In the genomic region with DNA sequence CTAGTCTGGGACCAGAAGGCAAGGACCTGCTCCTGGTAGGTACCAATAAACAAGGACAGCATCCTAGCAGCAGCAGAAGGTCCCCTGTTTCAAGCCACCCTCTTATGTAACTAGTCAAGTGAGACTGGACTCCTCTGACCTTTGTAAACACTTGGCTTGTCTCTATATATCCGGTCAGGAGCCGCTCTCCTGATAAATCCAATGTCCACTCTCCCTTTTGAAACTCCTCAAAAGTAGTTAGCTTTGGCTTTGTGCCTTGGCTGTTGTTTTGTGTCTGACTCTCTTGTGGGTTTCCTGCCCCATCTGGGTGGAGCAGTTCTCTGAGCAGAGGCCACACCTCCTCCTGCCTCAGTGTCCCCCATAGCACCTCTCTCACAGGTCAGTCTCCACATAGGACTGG, we compare ENCODE assay signal across 8 mouse cellular contexts. TPM values are rescaled to one million over a fixed set of nuclear protein-coding genes. Genes with fewer than 3 reads are reported as not detected.
DNase-seq lines count a peak whose midpoint lies in the region; ATAC-seq lines count a peak whose summit lies in the region.

No protein-coding gene starts in this region.

- no peak for DNase-seq in neural tube, embryonic 10.5 days (ENCODE audit: extremely low spot score, low spot score)
- no peak for DNase-seq in urinary bladder, adult 18-20 months (ENCODE audit: low spot score in 2 of 2)
- no peak for DNase-seq in frontal cortex, postnatal 36 days (ENCODE audit: low spot score in 2 of 2)

- no peaks in the 10 kb centered on the region; the same call in 1 of the 2 replicates for H3K9me3 ChIP-seq in neural tube, embryonic 12.5 days
- peaks cover 7% of the 10 kb centered on the region for H3K9me3 ChIP-seq in heart, embryonic 16.5 days (replicated peaks; ENCODE audit: control insufficient read depth, low read length)
- peaks cover 9% of the 10 kb centered on the region; the same call in 1 of the 2 replicates for H3K9me3 ChIP-seq in limb, embryonic 12.5 days
- no peaks in the 10 kb centered on the region for H3K9me3 ChIP-seq in stomach, embryonic 16.5 days (replicated peaks; ENCODE audit: control insufficient read depth, low read length)

- H3K9ac ChIP-seq in neural tube, embryonic 12.5 days = no peak overlapping the region
- H3K9ac ChIP-seq in heart, embryonic 16.5 days (ENCODE audit: low read length) = peak overlapping the region; percentile 46; the same call in 1 of the 2 replicates
- H3K9ac ChIP-seq in limb, embryonic 12.5 days (replicated peaks) = 0 out of 2 replicates have a peak overlapping the region, but pooled peaks have one; percentile 8
- H3K9ac ChIP-seq in stomach, embryonic 16.5 days (ENCODE audit: low read length) = 0 out of 2 replicates have a peak overlapping the region, but pooled peaks have one; percentile 12

- 0 out of 2 replicates have a peak, but pooled peaks cover 6% of the 10 kb centered on the region for H3K36me3 ChIP-seq in neural tube, embryonic 12.5 days
- H3K36me3 ChIP-seq in heart, embryonic 16.5 days (ENCODE audit: control insufficient read depth, insufficient read depth) = no peaks in the 10 kb centered on the region
- H3K36me3 ChIP-seq in limb, embryonic 12.5 days = no peaks in the 10 kb centered on the region; the same call in 1 of the 2 replicates
- no peaks in the 10 kb centered on the region for H3K36me3 ChIP-seq in stomach, embryonic 16.5 days (ENCODE audit: control insufficient read depth, insufficient read depth, low read length)

- H3K27me3 ChIP-seq in neural tube, embryonic 12.5 days (replicated peaks) = peaks cover 30% of the 10 kb centered on the region
- H3K27me3 ChIP-seq in heart, embryonic 16.5 days (ENCODE audit: control insufficient read depth, insufficient read depth, low read length) = peaks cover 21% of the 10 kb centered on the region
- H3K27me3 ChIP-seq in limb, embryonic 12.5 days = peaks cover 30% of the 10 kb centered on the region
- H3K27me3 ChIP-seq in stomach, embryonic 16.5 days (ENCODE audit: control insufficient read depth, insufficient read depth, low read length) = peaks cover 4% of the 10 kb centered on the region

- peaks cover 25% of the 10 kb centered on the region for H3K4me1 ChIP-seq in neural tube, embryonic 12.5 days
- H3K4me1 ChIP-seq in heart, embryonic 16.5 days (ENCODE audit: control insufficient read depth, insufficient read depth, low read length) = peaks cover 32% of the 10 kb centered on the region
- H3K4me1 ChIP-seq in limb, embryonic 12.5 days (replicated peaks) = peaks cover 22% of the 10 kb centered on the region
- peaks cover 22% of the 10 kb centered on the region for H3K4me1 ChIP-seq in stomach, embryonic 16.5 days (ENCODE audit: control insufficient read depth, insufficient read depth, low read length)

- no peak overlapping the region for H3K27ac ChIP-seq in neural tube, embryonic 12.5 days
- H3K27ac ChIP-seq in heart, embryonic 16.5 days (ENCODE audit: low read length) = peak overlapping the region; percentile 93
- peak overlapping the region; percentile 56; the same call in 1 of the 2 replicates for H3K27ac ChIP-seq in limb, embryonic 12.5 days
- H3K27ac ChIP-seq in stomach, embryonic 16.5 days (ENCODE audit: low read length) = peak overlapping the region; percentile 92

- 0 out of 2 replicates have a peak, but pooled peaks have one; percentile 21 for ATAC-seq in neural tube, embryonic 12.5 days (ENCODE audit: low FRiP score, low read depth)
- peak; percentile 25 for ATAC-seq in heart, embryonic 16.5 days (replicated peaks; ENCODE audit: extremely low read depth, insufficient read depth, low FRiP score)
- no peak for ATAC-seq in limb, embryonic 12.5 days (ENCODE audit: insufficient number of reproducible peaks, insufficient read depth, low FRiP score, low TSS enrichment, low read depth)
- no peak for ATAC-seq in stomach, embryonic 16.5 days (ENCODE audit: insufficient read depth, low FRiP score)
- ATAC-seq in activated CD4-positive, CD25-positive, alpha-beta regulatory T cell, adult 4 months = no peak

- no peak overlapping the region for H3K4me3 ChIP-seq in neural tube, embryonic 12.5 days
- H3K4me3 ChIP-seq in heart, embryonic 16.5 days (ENCODE audit: low read length) = no peak overlapping the region
- H3K4me3 ChIP-seq in limb, embryonic 12.5 days (replicated peaks) = no peak overlapping the region
- no peak overlapping the region for H3K4me3 ChIP-seq in stomach, embryonic 16.5 days (replicated peaks; ENCODE audit: low read length)

- 93% methylated on average over 2 of the region's 2 CpGs for WGBS in neural tube, embryonic 12.5 days
- 46% methylated on average over 2 of the region's 2 CpGs for WGBS in heart, embryonic 16.5 days
- 90% methylated on average over 2 of the region's 2 CpGs for WGBS in limb, embryonic 12.5 days
- WGBS in stomach, embryonic 16.5 days = 66% methylated on average over 2 of the region's 2 CpGs

- no peak overlapping the region for H3K4me2 ChIP-seq in neural tube, embryonic 12.5 days (replicated peaks)
- peak overlapping the region; percentile 11; the same call in 1 of the 2 replicates for H3K4me2 ChIP-seq in heart, embryonic 16.5 days (ENCODE audit: low read depth, low read length)
- no peak overlapping the region for H3K4me2 ChIP-seq in limb, embryonic 12.5 days
- no peak overlapping the region for H3K4me2 ChIP-seq in stomach, embryonic 16.5 days (ENCODE audit: low read depth, low read length)

RNA-seq across cellular contexts. Expression of gene Acox1, which starts 19.4 kb away (rescaled TPM):
- polyA plus RNA-seq in neural tube, embryonic 12.5 days (2016; fragmentation: Nextera tagmentation; extraction: Ambion mirVana) = 42.2 and 44.0 TPM in 2 replicates
- 38.6 and 40.5 TPM in 2 replicates for polyA plus RNA-seq in heart, embryonic 16.5 days (2015; fragmentation: Nextera tagmentation; extraction: Ambion mirVana)
- polyA plus RNA-seq in limb, embryonic 12.5 days (2016; fragmentation: Nextera tagmentation; extraction: Ambion mirVana) = 18.1 and 21.2 TPM in 2 replicates
- polyA plus RNA-seq in stomach, embryonic 16.5 days (2015; fragmentation: Nextera tagmentation; extraction: Ambion mirVana) = 50.8 and 61.0 TPM in 2 replicates
- 10 to 100 TPM; 10.0 to 11.7 TPM for polyA plus RNA-seq in activated CD4-positive, CD25-positive, alpha-beta regulatory T cell, adult 4 months (2017; shearing (Covaris generic))

RNA-seq across cellular contexts. Expression of gene Ten1, which starts 19.6 kb away (rescaled TPM):
- 67.6 and 68.9 TPM in 2 replicates for polyA plus RNA-seq in neural tube, embryonic 12.5 days (2016; fragmentation: Nextera tagmentation; extraction: Ambion mirVana)
- polyA plus RNA-seq in heart, embryonic 16.5 days (2015; fragmentation: Nextera tagmentation; extraction: Ambion mirVana) = 76.0 and 84.5 TPM in 2 replicates
- polyA plus RNA-seq in limb, embryonic 12.5 days (2016; fragmentation: Nextera tagmentation; extraction: Ambion mirVana) = 64.7 and 71.3 TPM in 2 replicates
- 74.7 and 78.2 TPM in 2 replicates for polyA plus RNA-seq in stomach, embryonic 16.5 days (2015; fragmentation: Nextera tagmentation; extraction: Ambion mirVana)
- 10 to 100 TPM; 56.1 to 77.2 TPM for polyA plus RNA-seq in activated CD4-positive, CD25-positive, alpha-beta regulatory T cell, adult 4 months (2017; shearing (Covaris generic))

RNA-seq across cellular contexts. Expression of gene Evpl, which starts 19.6 kb away (rescaled TPM):
- polyA plus RNA-seq in neural tube, embryonic 12.5 days (2016; fragmentation: Nextera tagmentation; extraction: Ambion mirVana) = 0.76 and 0.95 TPM in 2 replicates
- polyA plus RNA-seq in heart, embryonic 16.5 days (2015; fragmentation: Nextera tagmentation; extraction: Ambion mirVana) = 1.2 TPM in 2 replicates
- 2.4 and 3.3 TPM in 2 replicates for polyA plus RNA-seq in limb, embryonic 12.5 days (2016; fragmentation: Nextera tagmentation; extraction: Ambion mirVana)
- polyA plus RNA-seq in stomach, embryonic 16.5 days (2015; fragmentation: Nextera tagmentation; extraction: Ambion mirVana) = 19.2 and 23.5 TPM in 2 replicates
- not detected for polyA plus RNA-seq in activated CD4-positive, CD25-positive, alpha-beta regulatory T cell, adult 4 months (2017; shearing (Covaris generic))

RNA-seq across cellular contexts. Expression of gene Fbf1, which starts 50.3 kb away (rescaled TPM):
- polyA plus RNA-seq in neural tube, embryonic 12.5 days (2016; fragmentation: Nextera tagmentation; extraction: Ambion mirVana) = 63.2 and 67.0 TPM in 2 replicates
- polyA plus RNA-seq in heart, embryonic 16.5 days (2015; fragmentation: Nextera tagmentation; extraction: Ambion mirVana) = 20.8 and 23.7 TPM in 2 replicates
- polyA plus RNA-seq in limb, embryonic 12.5 days (2016; fragmentation: Nextera tagmentation; extraction: Ambion mirVana) = 54.0 and 60.3 TPM in 2 replicates
- 28.0 and 31.4 TPM in 2 replicates for polyA plus RNA-seq in stomach, embryonic 16.5 days (2015; fragmentation: Nextera tagmentation; extraction: Ambion mirVana)
- polyA plus RNA-seq in activated CD4-positive, CD25-positive, alpha-beta regulatory T cell, adult 4 months (2017; shearing (Covaris generic)) = 1 to 10 TPM; 2.1 to 3.4 TPM

RNA-seq across cellular contexts. Expression of gene Srp68, which starts 55.8 kb away (rescaled TPM):
- 85.3 and 88.4 TPM in 2 replicates for polyA plus RNA-seq in neural tube, embryonic 12.5 days (2016; fragmentation: Nextera tagmentation; extraction: Ambion mirVana)
- 65.9 and 72.3 TPM in 2 replicates for polyA plus RNA-seq in heart, embryonic 16.5 days (2015; fragmentation: Nextera tagmentation; extraction: Ambion mirVana)
- polyA plus RNA-seq in limb, embryonic 12.5 days (2016; fragmentation: Nextera tagmentation; extraction: Ambion mirVana) = 110 and 112 TPM in 2 replicates
- polyA plus RNA-seq in stomach, embryonic 16.5 days (2015; fragmentation: Nextera tagmentation; extraction: Ambion mirVana) = 85.5 and 89.4 TPM in 2 replicates
- 10 to 100 TPM; 33.1 to 42.4 TPM for polyA plus RNA-seq in activated CD4-positive, CD25-positive, alpha-beta regulatory T cell, adult 4 months (2017; shearing (Covaris generic))

Comparison
In these comparisons a context has a peak if more than half of its experiments do, and no peak if none do; other contexts are left out.
1. ATAC-seq: peak in neural tube, embryonic 12.5 days (single experiment) and heart, embryonic 16.5 days (single experiment); none in limb, embryonic 12.5 days (single experiment), stomach, embryonic 16.5 days (single experiment) and activated CD4-positive, CD25-positive, alpha-beta regulatory T cell, adult 4 months (single experiment).